Mouse (Mus musculus) B cell, adult 62 days (primary cell): ENCODE results near the gene Hist1h4c. TPM values are rescaled to one million over a fixed set of nuclear protein-coding genes. Genes with fewer than 3 reads are reported as not detected.

ENCODE experiments used
- total RNA-seq: library from RNA; stranded (reverse); gene quantifications from 4 replicates; pipeline ENCODE4 v1.2.4, GENCODE M21; 2023

Hist1h4c gene
- total RNA-seq, result 174 to 205 TPM (median 189 TPM) in 4 replicates

GRCm38 (mm10) chr13:23698300-23698693, at the start of gene Hist1h4c:
TSS of gene Hist1h4c (minus strand) at chr13:23698454.

GRCm38 (mm10) chr13:23746201-23747080, 48.2 kb upstream of the Hist1h4c start, which contains the start of gene Hist1h2bb:
TSS of gene Hist1h2bb (plus strand) at chr13:23746734.

GRCm38 (mm10) chr13:23745381-23746161, 47.3 kb upstream of the Hist1h4c start, which contains the start of gene Hist1h3c:
TSS of gene Hist1h3c (minus strand) at chr13:23745602.

GRCm38 (mm10) chr13:23738677-23739068, 40.4 kb upstream of the Hist1h4c start, which contains the start of gene Hist1h1c:
TSS of gene Hist1h1c (plus strand) at chr13:23738808.

GRCm38 (mm10) chr13:23710374-23711089, 12.3 kb upstream of the Hist1h4c start, which contains the start of gene Hfe:
TSS of gene Hfe (minus strand) at chr13:23710854.

GRCm38 (mm10) chr13:23695514-23695913, 2.7 kb downstream of the Hist1h4c start, which contains the start of gene Hist1h1t:
TSS of gene Hist1h1t (plus strand) at chr13:23695814.

GRCm38 (mm10) chr13:23683755-23684281, 14.4 kb downstream of the Hist1h4c start, which contains the start of the genes Hist1h2ac and Hist1h2bc:
TSS of gene Hist1h2ac (minus strand) at chr13:23683948.
TSS of gene Hist1h2bc (plus strand) at chr13:23684199.

Other genes starting within 250 kb of the Hist1h4c start
- gene Btn1a1, start 232.6 kb downstream of the Hist1h4c start, total RNA-seq, result not detected in 4 replicates
- 0.63 to 1.2 TPM (median 0.94 TPM) in 4 replicates for gene Btn2a2, start 209.6 kb downstream of the Hist1h4c start, total RNA-seq
- 312 to 413 TPM (median 355 TPM) in 4 replicates for gene Hist1h4h, start 167.4 kb downstream of the Hist1h4c start, total RNA-seq
- 8.2 to 18.3 TPM (median 14.4 TPM) in 4 replicates for gene Hist1h2af, start 164.5 kb downstream of the Hist1h4c start, total RNA-seq
- 4.0 to 5.5 TPM (median 4.9 TPM) in 3 of 4 replicates, not detected in the other for gene Hist1h3g, start 163.0 kb downstream of the Hist1h4c start, total RNA-seq
- gene Hist1h2bh, start 155.1 kb downstream of the Hist1h4c start, total RNA-seq, result 9.7 to 15.7 TPM (median 11.4 TPM) in 4 replicates
- gene Hist1h3f, start 154.4 kb downstream of the Hist1h4c start, total RNA-seq, result 116 to 135 TPM (median 127 TPM) in 4 replicates
- 64.1 to 86.2 TPM (median 72.6 TPM) in 4 replicates for gene Hist1h4f, start 146.8 kb downstream of the Hist1h4c start, total RNA-seq
- 20.7 to 25.2 TPM (median 22.9 TPM) in 4 replicates for gene Hist1h1d, start 145.2 kb downstream of the Hist1h4c start, total RNA-seq
- gene Hist1h3e, start 136.1 kb downstream of the Hist1h4c start, total RNA-seq, result 302 to 339 TPM (median 312 TPM) in 4 replicates
- gene Hist1h2ae, start 127.2 kb downstream of the Hist1h4c start, total RNA-seq, result 20.2 to 28.2 TPM (median 23.3 TPM) in 4 replicates
- gene Hist1h2bg, start 127.1 kb downstream of the Hist1h4c start, total RNA-seq, result 455 to 535 TPM (median 493 TPM) in 4 replicates
- gene Hist1h2bf, start 124.3 kb downstream of the Hist1h4c start, total RNA-seq, result 223 to 279 TPM (median 234 TPM) in 4 replicates
- 18.6 to 61.8 TPM (median 42.9 TPM) in 4 replicates for gene Hist1h2ad, start 124.1 kb downstream of the Hist1h4c start, total RNA-seq
- 33.1 to 41.7 TPM (median 35.9 TPM) in 4 replicates for gene Hist1h3d, start 122.7 kb downstream of the Hist1h4c start, total RNA-seq
- 149 to 174 TPM (median 170 TPM) in 4 replicates for gene Hist1h4d, start 116.9 kb downstream of the Hist1h4c start, total RNA-seq
- 31.4 to 39.8 TPM (median 37.8 TPM) in 4 replicates for gene Hist1h2be, start 77.3 kb downstream of the Hist1h4c start, total RNA-seq
- 317 to 365 TPM (median 333 TPM) in 4 replicates for gene Hist1h1e, start 75.9 kb downstream of the Hist1h4c start, total RNA-seq
- 9.3 to 10.9 TPM (median 9.8 TPM) in 4 replicates for gene Hist1h2ac, start 14.5 kb downstream of the Hist1h4c start, total RNA-seq
- 16.6 to 23.0 TPM (median 18.7 TPM) in 4 replicates for gene Hist1h2bc, start 14.3 kb downstream of the Hist1h4c start, total RNA-seq
- 0.67 to 1.3 TPM in 2 of 4 replicates, not detected in the others for gene Hist1h1t, start 2.6 kb downstream of the Hist1h4c start, total RNA-seq
- gene Hfe, start 12.4 kb upstream of the Hist1h4c start, total RNA-seq, result 0.48 to 1.5 TPM (median 1.1 TPM) in 4 replicates
- 857 to 1,008 TPM (median 880 TPM) in 4 replicates for gene Hist1h1c, start 40.4 kb upstream of the Hist1h4c start, total RNA-seq
- gene Hist1h3c, start 47.1 kb upstream of the Hist1h4c start, total RNA-seq, result 9.0 to 14.7 TPM (median 11.7 TPM) in 4 replicates
- gene Hist1h2bb, start 48.3 kb upstream of the Hist1h4c start, total RNA-seq, result 65.5 to 82.0 TPM (median 72.9 TPM) in 4 replicates
- gene Hist1h2ab, start 52.7 kb upstream of the Hist1h4c start, total RNA-seq, result 38.9 to 112 TPM (median 74.0 TPM) in 4 replicates
- gene Hist1h3b, start 53.8 kb upstream of the Hist1h4c start, total RNA-seq, result 29.5 to 64.1 TPM (median 35.4 TPM) in 4 replicates
- gene Hist1h4b, start 58.6 kb upstream of the Hist1h4c start, total RNA-seq, result 81.8 to 123 TPM (median 110 TPM) in 4 replicates
- 189 to 269 TPM (median 202 TPM) in 4 replicates for gene Hist1h4a, start 62.8 kb upstream of the Hist1h4c start, total RNA-seq
- 385 to 444 TPM (median 390 TPM) in 4 replicates for gene Hist1h3a, start 63.9 kb upstream of the Hist1h4c start, total RNA-seq
- gene Hist1h1a, start 65.2 kb upstream of the Hist1h4c start, total RNA-seq, result 35.5 to 38.6 TPM (median 37.0 TPM) in 4 replicates
- not detected in 4 replicates for gene Trim38, start 71.5 kb upstream of the Hist1h4c start, total RNA-seq
- gene Slc17a2, start 108.5 kb upstream of the Hist1h4c start, total RNA-seq, result not detected in 4 replicates
- not detected in 4 replicates for gene Slc17a3, start 141.0 kb upstream of the Hist1h4c start, total RNA-seq
- gene Slc17a1, start 169.3 kb upstream of the Hist1h4c start, total RNA-seq, result not detected in 4 replicates
- not detected in 4 replicates for gene Slc17a4, start 216.6 kb upstream of the Hist1h4c start, total RNA-seq
- gene Hist1h2ba, start 235.7 kb upstream of the Hist1h4c start, total RNA-seq, result not detected in 4 replicates
- gene Hist1h2aa, start 236.0 kb upstream of the Hist1h4c start, total RNA-seq, result not detected in 4 replicates